Mouse (Mus musculus): ENCODE data around the gene Atxn7l2.

GRCm38 (mm10) chr3:108203212-108203611, 7.5 kb downstream of the Atxn7l2 start:
- no peak for TF ChIP-seq CTCF (IDR thresholded peaks at IDR 0.05; ENCODE audit: borderline replicate concordance, control insufficient read depth, extremely low read depth, insufficient read depth, low read length, poor library complexity)
- TF ChIP-seq POLR2A (IDR thresholded peaks at IDR 0.05; ENCODE audit: control insufficient read depth, extremely low read depth, insufficient read depth, low read length, poor library complexity) = no peak

All from thymus, adult 2 months (tissue).